Mouse (Mus musculus): ENCODE results near the gene Aph1b.
"Not testable (repeated sequence)": the region's sequence is repeated elsewhere in the genome, so short reads cannot be mapped to it uniquely, and the experiment has no call there.

Aph1b gene

DNA sequence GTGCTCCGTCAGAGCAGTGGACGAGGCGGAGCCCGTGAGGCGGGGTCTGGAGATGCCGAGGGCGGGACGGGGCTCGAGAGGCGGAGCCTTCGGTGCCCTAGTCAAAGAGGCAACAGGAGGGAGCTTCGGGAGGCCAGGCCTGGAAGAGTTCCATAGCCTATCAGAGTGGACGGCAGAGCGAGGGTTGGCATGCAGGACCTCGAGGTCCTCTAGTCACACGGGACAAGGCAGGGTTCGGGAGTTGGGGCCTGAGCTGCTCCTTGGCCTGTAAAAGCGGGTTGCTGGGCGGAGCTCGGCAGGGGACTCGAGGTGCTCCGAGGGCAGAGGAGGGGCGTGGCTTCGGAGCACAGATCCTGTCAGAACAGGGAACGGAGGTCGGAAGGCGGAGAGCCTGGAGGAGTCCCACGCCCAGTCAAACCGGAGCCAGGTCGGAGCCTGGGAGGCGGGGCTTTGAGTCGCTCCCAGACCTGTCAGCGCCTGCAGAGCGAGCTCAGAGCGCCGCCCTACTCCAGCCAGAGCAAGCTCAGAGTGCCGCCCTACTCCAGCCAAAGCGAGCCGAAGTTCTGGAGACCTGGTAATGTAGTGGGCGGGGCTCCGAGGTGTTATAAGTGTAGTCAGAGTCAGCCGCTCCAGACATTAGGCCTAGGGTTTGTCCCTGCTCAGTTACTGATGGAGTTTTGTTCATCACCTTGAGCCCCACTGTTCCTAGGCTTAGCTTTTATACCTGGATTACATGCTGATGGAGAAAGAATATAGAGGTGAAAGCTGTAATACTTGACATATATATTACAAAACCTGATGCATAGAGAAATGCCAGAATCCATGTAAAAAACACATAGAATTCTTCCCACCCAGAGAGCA is at the start of gene Aph1b:
TSS of gene Aph1b (minus strand) at position 27 of the 861 bp plus-strand sequence.
- peak; percentile 83 for DNase-seq (ENCODE audit: low spot score)

DNA sequence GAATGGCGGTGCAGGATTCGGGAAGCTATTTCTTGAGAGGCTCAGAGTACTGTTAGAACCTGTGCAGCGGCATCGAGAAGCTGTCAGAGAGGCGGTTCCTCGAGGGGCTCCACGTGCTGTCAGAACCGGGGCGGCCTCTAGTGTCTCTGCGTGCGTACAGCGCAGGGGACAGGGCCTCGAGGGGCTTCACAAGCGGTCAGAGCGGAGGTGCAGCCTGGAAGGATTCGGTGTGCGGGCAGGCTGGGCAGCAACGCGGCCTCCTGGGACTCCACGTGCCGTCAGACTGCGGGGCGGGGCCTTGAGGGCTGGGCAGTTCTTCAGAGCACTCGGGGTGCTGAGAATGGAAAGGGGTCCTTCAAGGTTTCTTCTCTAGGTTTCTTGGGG is 39.8 kb upstream of the Aph1b start:
- DNase-seq (ENCODE audit: low spot score): no peak

DNA sequence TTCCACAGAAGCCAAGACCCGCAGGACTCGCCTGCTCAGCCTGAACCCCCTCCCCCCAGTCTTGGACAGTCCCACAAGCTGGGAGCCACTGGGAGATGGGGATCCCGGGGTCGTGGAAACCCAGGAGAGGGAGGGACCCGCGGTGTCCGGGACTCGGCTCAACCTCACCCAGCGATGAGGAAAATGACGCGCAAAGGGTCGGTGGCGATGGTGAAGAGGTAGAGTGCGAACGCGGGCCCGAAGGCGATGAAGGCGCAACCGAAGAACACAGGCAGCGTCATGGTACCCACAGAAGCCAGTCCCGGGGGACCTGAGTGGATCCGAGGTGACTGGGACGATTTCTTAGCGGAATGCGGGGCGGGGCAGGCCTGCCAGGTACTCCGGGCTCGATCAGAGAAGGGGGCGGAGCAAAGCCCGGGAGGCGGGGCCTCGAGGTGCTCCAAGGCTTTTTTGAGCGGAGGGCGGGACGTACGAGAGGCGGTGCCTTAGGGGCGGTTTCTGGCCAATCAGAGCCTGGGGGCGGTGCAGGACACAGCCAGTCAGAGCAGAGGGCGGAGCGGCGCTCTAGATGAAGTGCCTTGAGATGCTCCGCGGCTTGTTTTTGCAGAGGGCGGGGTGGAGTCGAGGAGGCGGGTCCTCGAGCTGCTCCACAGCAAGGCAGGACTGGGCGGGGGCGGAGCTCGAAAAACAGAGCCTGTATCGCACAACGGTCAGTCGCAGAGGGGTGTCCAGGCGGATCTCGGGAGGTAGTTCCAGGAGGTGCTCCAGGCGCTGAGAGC is 39.2 kb upstream of the Aph1b start, which contains the start of gene Aph1c:
TSS of gene Aph1c (minus strand) at position 409 of the 779 bp plus-strand sequence.
- DNase-seq (ENCODE audit: low spot score): peak; percentile 88

DNA sequence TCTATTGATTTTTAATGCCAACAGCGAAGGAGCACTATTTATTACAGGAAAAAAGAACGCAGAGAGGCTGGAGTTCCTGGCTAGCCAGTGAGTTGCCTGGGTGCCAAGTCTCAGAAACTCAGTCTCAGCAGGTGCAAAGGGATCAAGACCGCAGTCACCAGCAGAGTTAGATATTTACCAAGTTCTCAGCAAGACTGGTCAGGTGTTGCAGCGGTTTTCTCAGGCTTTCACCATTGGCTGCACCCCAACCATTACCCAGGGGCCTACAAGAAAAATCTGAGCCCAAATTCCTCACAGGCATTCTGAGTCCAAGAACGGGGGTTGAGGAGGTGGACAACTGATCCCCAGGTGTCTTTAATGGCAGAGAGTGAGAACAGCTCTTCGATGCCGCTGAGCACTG is 38.6 kb upstream of the Aph1b start:
- no peak for DNase-seq (ENCODE audit: low spot score)

DNA sequence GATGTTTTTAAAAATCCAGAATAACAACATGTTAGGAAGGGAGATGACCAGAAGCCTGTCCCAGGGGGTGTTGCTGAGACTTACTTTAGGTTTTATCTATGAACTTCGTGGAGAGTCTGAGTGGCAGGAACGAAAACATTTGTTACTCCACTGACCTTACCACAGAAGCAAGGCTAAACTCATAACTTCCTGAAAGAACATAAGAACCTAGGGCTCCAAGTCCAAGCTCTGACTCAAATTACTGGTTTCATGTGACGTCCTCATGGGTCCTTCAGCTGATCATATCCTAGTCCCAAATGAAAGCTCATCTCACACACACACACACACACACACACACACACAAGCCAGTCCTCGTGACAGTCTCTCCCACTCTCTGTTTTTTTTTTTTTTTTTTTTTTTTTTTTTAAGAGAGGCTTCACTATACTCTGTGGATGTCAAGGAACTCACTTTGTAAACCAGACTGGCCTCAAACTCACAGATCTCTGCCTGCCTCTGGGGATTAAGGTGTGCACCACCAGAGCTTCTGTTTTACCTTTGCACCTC is 37.1 kb upstream of the Aph1b start:
- no peak for DNase-seq (ENCODE audit: low spot score)

DNA sequence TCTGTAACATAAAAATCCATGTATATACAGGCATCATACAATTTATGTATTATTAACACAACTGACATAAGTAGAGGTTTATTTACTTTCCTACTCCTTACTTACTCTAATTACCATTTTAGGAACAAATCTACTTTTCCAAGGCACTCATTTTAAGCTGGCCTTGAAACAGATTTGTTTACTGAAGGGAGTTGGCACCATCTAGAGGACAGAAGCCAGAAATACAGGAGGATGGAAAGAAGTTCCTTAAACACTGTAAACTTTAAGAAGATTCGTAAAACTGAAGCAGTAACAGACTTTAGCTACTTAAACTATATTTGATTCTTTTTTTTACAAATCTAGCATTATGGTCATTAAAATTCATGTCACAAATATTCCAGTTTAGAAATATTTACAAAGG is 30.7 kb upstream of the Aph1b start:
- no peak for DNase-seq (ENCODE audit: low spot score)

DNA sequence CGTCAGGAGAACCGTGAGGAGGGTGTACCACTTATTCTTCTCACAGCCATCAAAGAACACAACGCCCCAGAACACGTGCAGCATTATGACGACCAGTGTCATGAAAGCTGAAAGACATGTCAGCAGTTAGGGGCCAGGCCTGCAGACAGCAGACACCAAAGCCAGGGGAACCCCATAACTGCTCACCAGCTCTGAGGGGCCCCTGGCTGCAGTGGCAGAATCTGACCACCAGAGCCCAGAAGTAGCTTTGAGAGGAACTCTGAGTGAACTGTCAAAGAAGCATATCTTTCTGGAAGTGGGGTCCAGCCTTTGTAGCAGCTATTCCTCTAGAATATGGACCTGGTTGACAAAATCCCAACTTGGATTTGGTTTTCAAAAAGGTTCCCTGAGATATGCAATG is 27.0 kb upstream of the Aph1b start:
- DNase-seq (ENCODE audit: low spot score): not testable (repeated sequence)

DNA sequence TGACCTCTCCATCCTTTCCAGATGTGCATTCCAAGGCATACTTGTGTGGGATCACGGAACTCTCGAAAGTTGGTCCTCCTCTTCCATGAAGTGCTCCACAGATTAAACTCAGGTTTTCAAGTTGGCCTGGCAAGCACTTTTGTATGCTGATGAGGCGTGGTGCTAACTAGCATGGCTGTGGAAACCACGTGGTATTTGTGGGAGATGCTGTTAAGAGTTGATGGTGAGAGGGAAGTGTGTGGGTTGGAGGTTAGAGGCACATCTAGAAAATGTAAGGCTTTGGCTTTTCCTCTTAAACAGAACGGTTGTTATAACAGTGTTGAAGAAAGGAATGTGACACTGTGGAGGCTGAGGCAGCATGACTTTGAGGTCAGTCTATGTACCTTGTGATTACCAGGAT is 25.7 kb upstream of the Aph1b start:
- DNase-seq (ENCODE audit: low spot score): no peak

DNA sequence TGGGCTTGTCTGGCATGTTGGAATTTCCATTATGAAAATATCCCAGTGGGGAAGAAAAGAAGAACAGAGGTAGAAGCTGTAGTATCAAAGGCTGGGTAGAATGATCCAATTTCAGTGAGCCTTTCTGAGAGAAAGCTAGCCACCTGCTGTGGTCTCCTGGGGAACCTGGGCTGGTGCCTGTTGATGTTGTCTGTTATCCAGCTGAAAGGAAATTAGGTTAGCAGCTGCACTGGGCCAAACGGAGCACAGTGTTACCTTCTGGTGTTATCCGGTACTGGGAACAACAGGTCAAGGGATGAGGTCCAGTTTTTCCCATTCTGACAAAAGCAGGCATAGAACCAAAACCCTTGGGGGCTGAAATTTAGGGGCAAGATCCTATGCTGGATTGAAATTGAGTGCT is 18.1 kb upstream of the Aph1b start:
- DNase-seq (ENCODE audit: low spot score): no peak

DNA sequence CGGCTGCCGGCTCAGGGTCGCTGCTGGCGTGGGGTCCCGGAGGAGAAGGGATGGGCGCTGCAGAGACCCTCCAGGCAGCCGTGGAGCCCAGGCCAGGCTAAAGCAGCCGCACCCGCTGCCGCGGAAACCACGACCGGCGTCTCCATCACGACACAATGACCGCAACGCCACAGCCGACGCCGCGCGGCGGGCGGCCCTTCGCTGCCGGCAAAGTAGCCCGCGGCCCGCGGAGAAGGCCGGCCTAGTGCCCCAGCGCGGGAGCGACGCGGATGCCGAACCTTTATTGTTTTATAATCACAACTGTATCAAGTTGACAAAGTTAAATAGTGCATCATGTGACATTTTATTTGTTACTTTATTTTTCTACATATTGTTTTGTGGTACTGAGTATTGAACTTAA is 10.7 kb upstream of the Aph1b start:
- DNase-seq (ENCODE audit: low spot score): not testable (repeated sequence)

DNA sequence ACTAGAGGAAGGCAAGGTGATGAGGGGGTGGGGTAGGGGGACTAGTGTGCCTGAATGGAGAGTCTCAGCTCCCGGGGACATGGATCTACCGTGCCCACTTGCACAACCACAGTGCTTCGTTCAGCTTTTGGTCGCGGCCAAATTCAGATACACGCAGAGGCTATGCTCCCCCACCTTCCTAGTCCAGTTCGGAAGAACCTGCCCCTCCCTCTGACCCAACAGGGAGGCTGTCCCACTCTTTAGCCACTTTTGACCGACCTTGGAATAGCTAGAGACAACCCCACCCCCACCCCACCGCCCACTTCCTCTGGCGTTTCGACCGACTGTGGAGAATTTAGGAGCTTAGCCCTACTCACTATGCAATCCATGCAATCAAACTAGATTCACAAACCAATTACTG is 6.7 kb upstream of the Aph1b start:
- DNase-seq (ENCODE audit: low spot score): no peak

DNA sequence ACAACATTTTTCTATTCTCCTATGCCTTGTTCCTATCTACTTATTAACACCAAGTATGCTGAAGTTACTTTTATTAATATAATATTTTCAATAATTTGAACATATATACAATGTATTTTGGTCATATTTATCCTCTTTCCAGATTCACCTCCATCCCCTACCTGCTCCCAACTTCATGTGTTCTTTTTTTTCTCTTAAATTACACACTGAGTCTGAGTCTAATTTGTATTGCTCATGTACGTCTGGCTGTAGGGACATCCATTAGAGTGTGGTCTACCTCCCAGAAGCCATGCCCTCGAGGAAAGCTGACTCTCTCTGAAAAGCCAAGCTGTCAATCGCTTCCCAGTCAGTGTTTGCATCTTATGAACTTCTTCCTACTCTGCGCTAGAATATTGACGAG is 1.4 kb upstream of the Aph1b start, which contains the start of gene Gm10647:
TSS of gene Gm10647 (plus strand) at position 301 of the 400 bp plus-strand sequence.
- no peak for DNase-seq (ENCODE audit: low spot score)

DNA sequence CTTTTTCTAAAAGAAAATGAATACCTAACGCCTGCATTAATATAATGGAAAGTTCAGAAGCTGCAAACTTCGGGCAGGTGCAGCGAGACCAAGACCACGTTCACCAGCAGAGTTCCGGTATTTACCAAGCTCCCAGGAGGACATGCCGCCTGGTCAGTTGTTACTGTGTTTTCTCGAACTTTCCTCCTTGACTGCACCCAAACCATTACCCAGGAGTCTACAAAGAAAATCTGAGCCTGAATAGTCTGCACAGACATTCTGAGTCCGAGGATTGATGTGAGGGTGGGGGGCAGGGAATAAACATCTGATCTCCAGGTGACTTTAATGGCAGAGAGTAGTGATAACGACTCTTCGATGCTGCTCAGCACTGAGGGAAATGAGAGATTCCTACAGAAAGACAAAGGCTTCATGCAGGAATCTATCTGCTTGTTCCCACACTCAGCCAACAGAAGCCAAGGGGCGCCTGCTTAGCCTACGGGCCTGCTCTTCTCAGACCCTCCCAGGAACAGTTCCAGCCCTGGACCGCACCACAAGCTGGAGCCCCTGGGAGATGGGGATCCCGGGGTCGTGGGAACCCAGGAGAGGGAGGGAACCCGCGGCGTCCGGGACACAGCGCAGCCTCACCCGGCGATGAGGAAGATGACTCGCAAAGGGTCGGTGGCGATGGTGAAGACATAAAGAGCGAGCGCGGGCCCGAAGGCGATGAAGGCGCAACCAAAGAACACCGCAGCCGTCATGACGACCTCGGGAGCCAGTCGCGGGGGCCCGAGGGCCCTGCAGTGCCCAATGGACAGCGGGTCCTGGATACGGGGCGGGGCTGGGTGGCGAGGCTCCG is 444 bp downstream of the Aph1b start:
- DNase-seq (ENCODE audit: low spot score): no peak

DNA sequence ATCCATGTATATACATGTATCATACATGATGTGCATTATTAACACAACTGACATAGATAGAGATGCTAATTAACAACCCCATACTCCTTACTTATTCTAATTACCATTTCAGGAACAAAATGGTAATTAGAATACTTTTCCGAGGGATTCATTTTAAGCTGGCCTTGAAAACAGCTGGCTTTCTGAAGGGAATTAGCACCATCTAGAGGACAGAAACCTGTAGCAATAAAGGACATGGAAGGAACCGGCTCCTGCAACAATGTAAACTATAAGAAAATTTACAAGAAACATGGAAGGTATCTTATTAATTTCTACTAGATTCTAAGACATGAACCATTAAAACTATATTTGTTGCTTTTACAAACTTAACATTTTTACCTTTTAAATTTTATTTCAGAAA is 7.5 kb downstream of the Aph1b start:
- DNase-seq (ENCODE audit: low spot score): no peak

DNA sequence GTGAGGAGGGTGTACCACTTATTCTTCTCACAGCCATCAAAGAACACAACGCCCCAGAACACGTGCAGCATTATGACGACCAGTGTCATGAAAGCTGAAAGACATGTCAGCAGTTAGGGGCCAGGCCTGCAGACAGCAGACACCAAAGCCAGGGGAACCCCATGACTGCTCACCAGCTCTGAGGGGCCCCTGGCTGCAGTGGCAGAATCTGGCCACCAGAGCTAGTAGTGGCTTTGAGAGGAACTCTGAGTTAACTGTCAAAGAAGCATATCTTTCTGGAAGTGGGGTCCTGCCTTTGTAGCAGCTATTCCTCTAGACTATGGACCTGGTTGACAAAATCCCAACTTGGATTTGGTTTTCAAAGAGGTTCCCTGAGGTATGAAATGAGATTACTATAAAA is 10.7 kb downstream of the Aph1b start:
- not testable (repeated sequence) for DNase-seq (ENCODE audit: low spot score)

DNA sequence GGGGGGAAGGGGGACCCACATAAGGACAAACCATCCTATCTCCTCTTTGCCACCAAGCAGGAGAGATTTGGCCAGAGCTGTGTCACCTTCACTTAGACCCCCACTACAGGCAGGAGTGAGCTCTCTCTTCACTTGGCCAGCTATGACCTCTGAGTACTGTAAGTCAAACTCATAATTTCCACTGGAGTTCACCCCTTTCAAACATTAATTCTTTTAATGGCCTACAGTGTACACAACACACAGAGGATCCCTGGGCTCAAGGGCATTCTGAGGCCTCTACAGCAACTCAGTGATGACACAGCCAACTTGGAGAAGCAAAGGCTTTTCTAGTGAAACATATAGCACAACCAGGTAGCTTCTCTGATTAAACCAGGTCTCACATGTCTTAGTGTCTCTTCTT is 24.6 kb downstream of the Aph1b start:
- no peak for DNase-seq (ENCODE audit: low spot score)

DNA sequence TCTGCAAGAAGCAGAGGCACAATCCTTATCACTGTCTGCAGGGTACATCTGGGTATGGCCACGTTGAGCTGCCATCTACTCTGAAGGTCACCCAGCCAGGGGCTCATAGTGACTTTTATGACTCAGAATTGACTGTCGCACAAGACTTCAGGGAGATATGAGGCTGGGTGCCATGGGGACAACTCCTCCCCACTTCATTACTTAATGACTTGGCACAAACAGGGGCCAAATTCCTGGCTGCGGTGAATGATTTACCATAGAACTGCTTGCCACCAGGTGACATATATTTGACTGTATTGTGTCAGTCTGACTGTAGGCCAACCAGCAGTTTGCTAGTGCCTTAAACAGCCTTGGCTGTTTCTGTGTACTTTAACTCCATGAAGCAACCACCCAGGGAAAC is 26.0 kb downstream of the Aph1b start:
- no peak for DNase-seq (ENCODE audit: low spot score)

DNA sequence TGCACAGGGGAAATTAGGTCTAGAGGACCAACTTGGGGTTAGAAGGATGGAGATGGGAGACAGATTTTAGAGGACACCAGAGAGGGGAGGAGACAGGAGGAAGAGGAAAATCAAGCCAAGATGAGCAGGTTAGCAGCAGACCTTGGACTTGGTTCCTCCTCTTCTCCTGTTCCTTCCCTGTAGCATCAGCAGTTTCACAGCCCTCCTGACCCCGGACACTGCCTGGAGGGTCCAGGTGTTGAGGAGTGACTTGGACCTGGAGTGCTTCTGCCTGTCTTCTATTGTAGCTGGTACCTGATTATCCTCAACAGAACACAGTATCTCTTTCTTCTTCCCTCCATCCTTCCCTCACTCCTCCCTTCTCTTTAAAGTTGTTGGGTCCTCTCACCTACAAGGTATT is 26.6 kb downstream of the Aph1b start:
- DNase-seq (ENCODE audit: low spot score): no peak

DNA sequence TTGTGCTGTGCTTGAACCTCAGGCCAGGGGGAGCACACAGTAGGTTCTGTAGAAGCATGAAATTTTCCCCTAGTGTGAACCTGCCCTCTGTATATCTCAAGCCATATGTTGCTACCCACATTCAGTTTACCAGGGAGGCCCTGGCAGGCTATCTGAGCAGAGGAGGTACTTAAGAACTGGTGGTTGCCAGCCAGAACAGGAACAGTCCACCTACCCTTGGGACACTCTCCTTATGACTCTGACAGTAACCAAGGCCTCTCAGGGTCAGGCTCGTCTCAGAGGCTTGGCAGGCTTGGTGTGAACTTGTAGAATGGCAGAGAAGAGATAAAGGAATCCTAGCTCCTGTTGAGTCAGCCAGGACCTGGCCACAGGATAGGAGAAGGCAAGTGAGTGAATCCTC is 34.3 kb downstream of the Aph1b start:
- DNase-seq (ENCODE audit: low spot score): no peak

DNA sequence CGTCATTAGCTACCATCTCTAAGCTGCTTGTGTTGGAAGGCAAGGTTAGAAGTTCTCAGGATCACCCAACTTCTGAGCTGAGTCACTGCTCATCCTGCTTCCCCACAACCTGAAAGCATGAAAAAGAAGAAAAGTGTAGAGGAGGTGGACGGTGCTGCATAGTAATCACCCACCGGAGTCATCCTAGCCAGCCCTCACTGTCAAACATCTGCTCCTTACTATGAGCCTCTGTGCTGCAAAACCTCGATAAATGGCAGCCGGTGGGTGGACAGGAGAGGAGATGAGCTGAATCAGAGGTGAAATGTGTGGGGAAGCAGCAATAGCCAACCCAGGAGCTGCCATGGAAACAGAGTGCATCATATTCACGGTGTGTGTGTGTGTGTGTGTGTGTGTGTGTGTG is 42.4 kb downstream of the Aph1b start:
- no peak for DNase-seq (ENCODE audit: low spot score)

DNA sequence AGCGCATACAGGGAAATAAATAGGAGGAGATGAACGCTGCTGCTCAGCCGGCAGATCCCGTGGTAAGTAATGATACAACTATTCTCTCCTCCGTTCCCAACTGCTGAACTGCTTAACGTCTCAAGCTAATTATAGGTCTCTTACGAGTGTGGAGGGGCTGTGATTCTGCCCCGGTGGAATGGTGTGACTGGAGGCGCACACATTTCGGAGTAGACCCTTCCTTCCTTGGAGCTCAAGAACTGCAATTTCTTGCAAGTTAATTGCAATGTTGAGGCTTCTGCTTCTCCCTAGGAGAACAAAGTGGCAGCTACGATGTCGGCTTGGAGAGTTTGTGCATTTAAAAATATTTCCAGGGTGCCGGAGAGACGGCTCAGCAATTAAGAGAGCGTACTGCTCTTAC is 46.9 kb downstream of the Aph1b start:
- no peak for DNase-seq (ENCODE audit: low spot score)

DNA sequence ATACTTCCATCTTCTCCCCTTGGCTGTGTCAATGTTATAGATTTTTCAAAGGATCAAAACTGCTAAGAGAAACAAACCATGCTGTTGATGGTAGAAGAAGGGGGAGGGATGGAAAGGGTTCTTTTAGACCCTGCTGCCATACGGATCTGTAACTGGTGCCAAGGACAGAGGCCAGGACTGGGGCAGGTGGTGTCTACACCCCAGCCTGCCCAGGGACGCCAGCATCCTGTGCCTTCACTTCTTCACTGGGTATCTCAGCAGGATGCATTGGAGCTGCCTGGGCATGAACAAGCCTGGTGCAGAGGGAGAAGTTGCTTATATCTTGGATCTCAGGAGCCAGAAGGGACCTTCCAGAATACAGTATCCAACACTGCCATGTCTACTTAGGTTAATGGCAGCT is 50.8 kb downstream of the Aph1b start:
- DNase-seq (ENCODE audit: low spot score): no peak

Measured in ovary, postnatal 10 days (tissue).